Mouse (Mus musculus) kidney, adult 2 months (tissue): Measurements from ENCODE around the gene Tial1.

Experiments used
- CTCF ChIP-seq: fragments of 200-500 bp; conservative IDR thresholded peaks from 2 replicates; pipeline ENCODE4 v1.5.1; 2011; ENCODE audit warnings: low read depth, mild to moderate bottlenecking, control low read depth, low read length, moderate library complexity, mixed read lengths; ENCODE audit not compliant: insufficient read depth, insufficient read length
- POLR2A ChIP-seq: fragments of 200-500 bp; IDR thresholded peaks from one replicate; pipeline ENCODE4 v1.6.1; 2011; ENCODE audit warnings: low read depth, low read length, control low read depth

- no peak for TF ChIP-seq CTCF
- no peak for TF ChIP-seq POLR2A
Measured at GRCm38 (mm10) chr7:128412071-128412833, 49.3 kb downstream of the Tial1 start.
